Mouse (Mus musculus) gastrocnemius, adult 8-10 months (tissue): ENCODE measurements around the gene Gm6377. TPM values are rescaled to one million over a fixed set of nuclear protein-coding genes. Genes with fewer than 3 reads are reported as not detected.

Source experiments
- DNase-seq, 2 experiments: peaks; one replicate each; pipeline ENCODE4 v3.0.0; 2022; ENCODE audit warnings: low spot score in 2 of 2
- total RNA-seq, 4 experiments: library from RNA; stranded (reverse); gene quantifications; 2 replicates each; pipeline ENCODE4 v1.2.4; 2022

Gene Gm6377
- total RNA-seq = not detected

DNA sequence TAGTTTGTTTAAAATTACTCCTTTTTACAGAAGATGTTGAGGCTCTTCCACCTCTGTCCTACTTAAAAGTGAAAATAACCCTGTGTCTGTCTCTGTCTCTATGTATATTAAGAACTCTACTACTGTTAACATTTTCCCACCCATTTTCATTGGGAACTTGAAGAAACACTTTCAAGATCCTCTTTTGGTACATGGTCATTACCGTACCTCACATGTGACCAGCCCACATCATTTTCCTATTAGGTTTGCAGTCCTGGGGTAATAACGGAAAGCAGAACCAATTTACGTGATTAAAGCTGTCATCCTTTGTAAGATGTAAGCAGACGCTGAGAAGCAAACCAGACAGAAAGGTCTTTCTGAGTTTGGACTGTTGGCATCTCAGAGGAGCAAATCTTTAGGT, at the start of gene Gm6377:
TSS of gene Gm6377 (plus strand) at position 289 of the 400 bp plus-strand sequence.
- no peak for DNase-seq

DNA sequence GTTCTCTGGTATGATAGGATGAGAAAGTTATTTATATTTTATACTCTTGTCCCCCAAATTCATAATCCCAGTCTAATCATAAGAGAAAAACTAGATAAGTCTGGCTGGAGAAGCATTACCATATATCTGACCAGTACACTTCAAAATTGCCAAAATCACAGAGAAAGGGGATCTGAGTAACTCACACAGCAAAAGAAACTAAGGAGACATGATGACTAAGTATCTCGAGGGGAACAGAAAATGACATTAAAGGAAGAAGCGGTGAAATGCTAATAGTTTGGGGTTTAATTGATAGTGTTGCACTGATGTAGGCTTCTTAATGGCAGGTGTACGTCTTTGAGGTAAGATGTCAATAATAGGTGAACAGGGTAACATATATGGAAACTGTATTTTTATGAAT, 49.4 kb upstream of the Gm6377 start:
- no peak for DNase-seq

DNA sequence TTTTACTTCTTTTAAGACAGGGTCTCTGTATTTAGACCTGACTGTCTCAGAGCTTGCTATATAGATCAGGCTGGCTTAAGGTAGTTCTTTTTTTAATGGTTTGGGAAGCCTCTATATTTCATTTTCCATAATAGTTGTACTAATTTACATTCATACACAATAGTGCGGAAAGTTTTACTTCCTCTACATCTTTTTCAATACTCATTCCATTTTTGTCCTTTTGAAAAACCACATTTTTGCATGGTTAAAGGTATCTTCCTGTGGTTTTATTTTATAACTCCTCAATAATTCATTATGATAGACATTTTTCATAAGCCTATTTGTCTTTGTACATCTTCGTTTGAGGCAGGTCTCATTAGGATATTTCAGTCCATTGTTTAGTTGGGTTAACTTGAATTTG, 45.3 kb upstream of the Gm6377 start:
- no peak for DNase-seq

DNA sequence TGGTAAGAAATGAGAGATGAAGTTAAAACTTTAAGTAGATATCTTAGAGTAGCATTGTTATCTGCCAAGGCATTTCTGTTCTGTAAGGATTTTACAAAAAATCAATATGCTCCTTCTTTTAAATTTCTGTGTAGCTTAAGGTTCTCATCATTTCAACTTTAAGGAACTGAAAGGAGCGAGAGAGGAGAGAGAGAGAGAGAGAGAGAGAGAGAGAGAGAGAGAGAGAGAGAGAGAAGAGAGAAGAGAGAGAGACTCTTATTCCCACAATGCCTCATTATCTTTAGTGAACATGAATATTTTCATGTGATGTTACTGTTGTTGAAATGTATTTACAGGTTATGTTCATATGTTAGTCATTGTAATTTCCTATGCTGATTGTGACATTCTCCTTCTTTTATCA, 36.2 kb upstream of the Gm6377 start:
- no peak for DNase-seq

DNA sequence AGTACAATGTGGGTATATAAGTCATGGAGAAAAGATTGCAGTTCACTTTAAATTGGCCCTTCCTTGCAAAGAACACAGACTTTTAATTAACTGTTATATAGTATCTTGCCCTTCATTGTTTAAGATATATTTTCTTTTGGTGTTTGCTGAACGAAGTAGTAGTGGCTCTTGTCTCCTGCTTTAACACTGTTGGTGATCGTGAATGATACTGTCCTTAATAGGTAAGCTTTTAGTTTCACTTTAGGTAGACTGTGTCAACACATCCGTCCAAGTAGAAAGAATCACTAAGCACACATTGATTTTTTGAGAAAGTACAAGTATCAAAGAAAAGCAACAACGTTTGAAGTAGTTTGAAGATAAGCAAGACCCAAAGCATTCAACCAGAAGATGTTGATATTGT, 35.7 kb upstream of the Gm6377 start:
- DNase-seq = no peak

DNA sequence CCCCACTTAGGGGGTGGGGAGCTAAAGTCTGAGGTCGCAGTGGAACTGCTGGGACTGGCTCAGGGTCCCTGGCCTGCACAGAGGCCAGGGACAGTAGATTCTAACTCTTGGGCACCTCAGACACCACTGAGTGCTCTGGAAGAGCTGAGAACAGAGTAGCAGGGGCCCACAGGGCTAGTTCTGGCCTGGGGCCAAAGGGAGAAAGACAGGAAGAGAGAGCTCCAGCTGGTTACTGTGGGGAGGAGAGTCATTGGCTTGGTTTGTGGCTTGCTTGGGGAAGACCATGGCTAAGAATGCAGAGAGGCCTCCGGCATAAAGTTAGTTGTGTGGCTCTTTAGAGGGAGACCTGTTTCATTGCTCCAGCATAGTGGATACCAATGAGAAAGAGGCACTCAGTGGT, 21.5 kb upstream of the Gm6377 start:
- no peak for DNase-seq

DNA sequence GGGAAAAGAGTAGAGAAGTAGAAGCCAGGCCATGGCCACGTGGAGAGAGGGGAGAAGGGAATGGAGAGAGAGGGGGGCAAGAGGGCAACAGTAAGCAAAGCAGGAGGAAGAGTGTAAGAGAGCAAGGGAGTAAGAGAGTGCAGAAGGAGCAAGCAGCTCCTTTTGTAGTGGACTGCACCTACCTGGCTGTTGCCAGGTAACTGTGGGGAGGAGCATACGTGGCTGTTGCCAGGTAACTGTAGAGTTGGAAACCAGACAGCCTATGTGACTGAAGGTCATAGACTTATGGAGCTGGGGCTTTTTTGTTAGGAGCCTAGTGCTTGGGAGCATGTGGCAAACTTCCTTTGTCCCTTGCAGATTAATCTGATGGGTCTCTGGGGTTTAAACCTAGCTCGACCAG, 21.1 kb upstream of the Gm6377 start:
- DNase-seq = no peak

DNA sequence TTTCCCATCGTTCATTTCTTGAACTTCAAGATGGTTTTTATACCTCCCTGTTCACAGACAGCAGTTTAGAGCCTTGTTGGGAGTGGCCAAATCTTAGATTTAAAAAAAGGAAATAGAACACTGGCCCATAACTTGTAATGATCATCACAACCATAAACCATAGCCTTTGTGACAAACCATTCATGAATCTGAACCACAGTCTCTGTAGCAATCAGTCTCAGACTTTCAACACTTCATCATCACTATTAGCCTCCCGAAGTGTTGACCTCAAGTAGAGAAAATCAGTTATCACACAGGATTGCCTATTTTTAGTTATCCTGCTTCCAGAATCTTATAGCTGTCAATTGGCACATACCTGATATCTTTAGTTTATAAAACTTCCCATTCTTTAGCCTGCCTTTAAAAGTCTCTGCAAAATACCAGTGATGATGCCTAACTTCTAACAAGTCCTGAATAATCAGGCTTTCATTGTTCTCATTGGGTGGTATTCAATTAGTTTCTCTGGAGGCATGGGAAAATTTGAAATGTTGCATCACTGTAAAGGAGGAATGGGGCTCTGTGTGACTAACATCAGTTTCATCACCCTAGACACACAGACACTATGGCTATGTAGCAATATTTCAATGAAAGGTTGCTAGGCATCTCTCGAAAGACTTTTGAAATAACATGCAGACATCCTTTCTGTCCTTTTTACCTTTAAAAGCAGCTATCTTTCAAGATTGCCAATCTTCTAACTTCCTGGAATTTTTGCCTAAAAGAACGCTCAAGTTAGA, 11.7 kb upstream of the Gm6377 start:
- DNase-seq = no peak

DNA sequence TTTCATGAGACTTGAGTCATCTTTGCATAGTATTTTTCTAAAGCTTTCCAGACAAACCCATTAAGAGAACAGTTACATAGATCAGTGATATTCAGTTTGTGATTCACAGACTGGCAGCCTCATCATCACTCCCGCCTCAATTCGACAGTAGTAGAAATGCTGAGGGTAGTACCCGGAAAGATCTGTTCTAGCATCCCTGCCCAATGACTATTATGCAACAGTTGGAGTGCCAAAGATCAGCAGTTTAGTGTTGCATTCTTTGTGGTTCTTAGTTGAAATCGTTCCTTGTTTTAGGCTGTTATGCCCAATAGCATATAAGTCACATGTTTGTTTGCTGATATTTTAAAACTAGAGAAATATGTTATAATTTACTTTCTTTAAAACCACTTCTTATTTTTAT, 6.9 kb upstream of the Gm6377 start:
- no peak for DNase-seq

DNA sequence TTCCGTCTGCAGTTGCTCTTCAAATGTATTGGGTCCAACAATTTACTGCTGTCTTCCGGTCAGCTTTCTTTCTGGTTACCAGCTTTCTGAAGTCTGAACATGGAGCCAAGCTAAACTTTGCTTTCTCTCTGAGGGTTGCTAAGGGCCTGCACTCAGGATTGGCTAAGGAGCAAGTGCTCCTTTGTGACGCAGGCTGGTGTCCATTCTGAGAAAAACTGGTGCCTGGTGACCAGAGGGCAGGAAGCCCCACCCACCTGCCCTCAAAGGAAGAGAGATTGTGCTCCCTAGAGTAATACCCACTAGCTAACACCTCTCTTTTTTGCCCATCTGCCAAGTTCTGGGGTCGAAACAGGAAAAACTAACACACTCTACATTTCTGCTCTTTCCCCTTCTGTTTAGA, 5.6 kb upstream of the Gm6377 start:
- no peak for DNase-seq

DNA sequence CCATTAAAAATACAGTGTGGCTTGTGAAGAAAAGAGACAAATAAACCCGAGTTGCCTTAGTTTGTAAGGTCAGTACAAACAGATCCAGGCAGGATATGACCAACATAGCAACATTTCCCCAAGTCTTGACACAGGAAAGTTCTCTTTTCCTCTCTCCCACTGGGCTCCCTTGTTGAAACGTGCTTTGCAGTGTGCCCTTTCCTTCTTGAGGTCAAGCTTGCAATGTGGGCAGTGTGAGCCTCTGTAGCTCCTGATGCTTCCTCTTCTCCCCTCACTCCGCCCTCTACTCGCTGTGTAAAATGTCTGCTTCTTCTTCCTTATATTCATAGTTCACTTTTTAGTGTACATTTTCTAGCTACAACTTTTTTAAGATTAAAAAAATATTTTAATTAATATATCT, 5.1 kb upstream of the Gm6377 start:
- no peak for DNase-seq

DNA sequence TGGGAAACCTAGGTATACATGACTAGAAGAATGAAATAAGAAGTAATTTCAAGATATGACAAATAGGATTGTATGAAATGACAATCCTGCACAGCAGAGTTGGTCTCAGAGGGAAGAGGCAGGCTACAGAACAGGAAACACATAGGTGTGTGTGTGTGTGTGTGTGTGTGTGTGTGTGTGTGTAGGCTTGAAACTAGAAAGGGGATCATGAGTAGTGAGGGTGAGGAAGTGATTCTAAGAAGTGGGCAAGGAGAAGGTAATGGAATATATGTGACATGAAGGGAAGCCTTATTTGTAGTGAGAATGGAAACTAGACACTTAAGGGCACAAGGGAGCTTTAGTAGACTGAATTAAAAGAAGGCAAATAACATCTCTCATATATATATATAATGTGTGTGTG, 11.3 kb downstream of the Gm6377 start:
- DNase-seq = no peak

DNA sequence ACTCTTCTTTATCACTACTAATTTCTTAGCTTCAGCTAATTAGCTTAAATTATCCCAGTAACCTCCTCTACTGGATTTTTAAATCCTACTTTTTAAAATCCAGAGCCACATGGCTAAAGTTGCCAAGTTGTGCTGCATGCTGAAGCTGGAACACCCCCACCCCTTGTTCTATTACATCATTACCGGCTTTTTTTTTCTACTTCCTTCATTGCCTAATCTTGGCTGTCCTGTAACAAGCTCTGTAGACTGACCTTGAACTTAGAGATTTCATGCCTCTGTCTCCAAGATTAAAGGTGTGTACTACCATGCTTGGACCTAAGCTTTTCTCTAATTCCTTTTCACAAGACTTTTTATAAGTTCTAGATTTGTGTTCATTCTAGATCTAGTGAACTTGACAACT, 32.2 kb downstream of the Gm6377 start:
- no peak for DNase-seq

DNA sequence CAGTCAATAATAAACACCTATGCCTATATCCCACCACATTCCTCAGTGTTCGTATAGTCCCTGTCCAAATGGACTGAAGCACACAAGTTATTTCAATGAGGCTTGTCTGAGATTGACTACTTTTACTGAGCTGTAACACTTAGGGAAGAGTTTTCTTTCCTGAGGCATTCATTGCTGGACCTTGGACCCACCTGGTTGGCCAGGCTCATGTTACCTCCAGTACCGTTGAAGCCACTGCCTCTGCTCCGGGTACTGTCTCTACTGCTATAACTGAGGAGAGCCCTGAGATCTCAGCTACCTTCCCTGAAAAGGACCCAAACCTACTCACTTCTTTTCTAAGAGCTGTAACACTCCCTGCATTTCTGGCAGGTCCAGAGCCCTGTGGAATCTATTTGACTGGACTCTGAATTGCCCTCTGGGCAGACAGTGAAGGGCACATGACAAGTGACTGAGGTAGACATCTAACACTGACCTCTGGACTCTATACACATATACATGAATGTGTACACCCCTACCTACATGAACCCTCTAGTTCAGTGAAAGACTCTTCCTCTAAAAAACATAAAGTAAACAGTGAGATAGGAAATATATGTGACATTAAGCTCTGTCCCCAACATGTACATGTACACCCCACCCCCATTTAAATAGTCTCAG, 39.0 kb downstream of the Gm6377 start:
- no peak for DNase-seq

DNA sequence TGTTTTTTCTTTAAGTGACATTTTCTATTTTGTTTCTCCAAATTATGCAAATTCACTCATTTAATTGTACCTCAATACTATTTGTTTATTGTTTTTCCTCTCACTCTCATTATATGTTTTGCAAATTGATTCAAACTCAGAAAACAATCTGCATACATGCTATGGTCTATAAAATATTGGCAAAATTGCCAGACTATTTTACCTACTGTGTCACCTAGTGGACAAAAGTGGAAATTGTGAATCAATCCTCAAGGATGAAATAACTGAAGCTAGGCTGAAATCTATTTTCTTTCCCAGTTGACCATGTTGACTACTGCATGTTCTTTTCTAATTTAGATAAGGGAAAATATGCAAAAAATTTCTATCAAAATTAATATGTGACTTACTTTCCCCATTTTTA, 41.6 kb downstream of the Gm6377 start:
- DNase-seq = no peak

Other genes starting within 250 kb of the Gm6377 start
- 1 to 10 TPM; 4.3 to 8.3 (median 4.9) TPM for gene Hmgn5, start 183.4 kb upstream of the Gm6377 start, total RNA-seq
- 10 to 100 TPM in 1 of 4 experiments, 1 to 10 TPM in 3; 6.8 to 10.7 (median 8.4) TPM for gene Sh3bgrl, start 101.4 kb upstream of the Gm6377 start, total RNA-seq